Mouse (Mus musculus): Measurements from ENCODE around the gene Gm44. TPM values are rescaled to one million over a fixed set of nuclear protein-coding genes. Genes with fewer than 3 reads are reported as not detected.
"Not testable (repeated sequence)": the region's sequence is repeated elsewhere in the genome, so short reads cannot be mapped to it uniquely, and the experiment has no call there.

Gm44 gene
- total RNA-seq (2015) = not detected in 2 replicates
- not detected in 2 replicates for total RNA-seq (2017)

DNA sequence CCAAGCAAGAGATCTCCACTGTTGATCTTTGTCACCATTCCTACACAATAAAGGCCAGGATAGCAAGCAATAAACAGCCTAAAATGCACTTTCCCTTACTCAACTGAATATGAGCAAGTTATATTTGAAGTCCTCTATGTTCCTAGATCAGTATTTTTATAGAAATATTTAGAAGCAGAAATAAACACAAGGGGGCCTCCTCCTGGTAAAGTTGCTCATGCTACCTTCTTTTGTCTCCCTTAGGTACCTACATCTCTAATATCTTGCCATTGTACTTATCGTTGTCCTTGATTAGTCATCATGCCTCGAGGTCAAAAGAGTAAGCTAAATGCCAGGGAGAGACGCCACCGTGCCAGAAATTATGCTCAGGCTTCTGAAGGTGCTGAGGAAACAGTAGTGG, at the start of gene Gm44:
Gene Gm44 (plus strand): TSS at position 301 of the 400 bp plus-strand sequence.
- no peak for ATAC-seq (replicated peaks; ENCODE audit: poor library complexity)

DNA sequence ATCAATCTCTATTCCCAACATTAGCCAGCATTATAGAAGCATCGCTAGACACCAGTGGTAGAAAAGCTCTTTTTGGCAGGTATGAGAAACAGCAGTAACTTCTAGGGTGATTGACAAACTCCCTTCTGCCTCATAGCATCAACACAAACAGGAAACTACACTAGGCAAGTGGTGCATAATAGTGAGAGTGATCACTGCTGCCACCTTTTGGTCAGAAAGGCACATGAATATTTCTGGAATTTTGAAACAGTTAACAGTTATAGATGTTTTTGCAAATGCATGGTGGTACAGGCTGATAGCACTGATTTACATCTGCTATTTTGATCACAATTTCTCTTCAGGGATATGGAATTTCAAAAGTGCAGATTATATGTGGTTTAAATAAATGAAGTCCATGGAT, 36.0 kb downstream of the Gm44 start:
- no peak for ATAC-seq (replicated peaks; ENCODE audit: poor library complexity)

- ATAC-seq (replicated peaks; ENCODE audit: poor library complexity) = not testable (repeated sequence)
Observed at GRCm38 (mm10) chrX:90938211-90938610, 46.3 kb downstream of the Gm44 start.
